Mouse (Mus musculus): ENCODE data around the gene Mag.

DNA sequence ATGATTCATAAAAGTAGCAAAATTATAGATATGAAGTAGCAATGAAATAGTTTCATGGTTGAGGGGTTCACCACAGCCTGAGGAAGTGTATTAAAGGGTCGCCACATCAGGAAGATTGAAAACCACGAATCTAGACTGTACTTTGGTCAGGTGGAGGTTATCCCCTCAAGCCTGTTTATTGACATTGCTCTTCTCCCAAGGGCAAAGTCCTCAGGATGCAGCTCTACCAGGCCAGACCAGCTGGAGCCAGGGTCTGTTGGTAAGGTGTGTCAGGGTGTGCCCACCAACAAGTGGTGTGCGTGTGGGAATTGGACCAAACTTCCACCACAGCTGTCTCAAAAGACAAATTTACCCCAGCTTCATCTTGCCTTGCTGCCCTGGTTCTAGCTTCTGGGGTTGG is 19.5 kb downstream of the Mag start:
- TF ChIP-seq CTCF (IDR thresholded peaks at IDR 0.05; ENCODE audit: low read depth, low read length), result no peak
- TF ChIP-seq POLR2AphosphoS5 (IDR thresholded peaks at IDR 0.05; ENCODE audit: insufficient replicate concordance, low read depth, low read length), result no peak
- TF ChIP-seq GATA1 (IDR thresholded peaks at IDR 0.05; ENCODE audit: borderline replicate concordance, low read length), result no peak

Measured in G1E (cell line).